Mouse (Mus musculus): ENCODE measurements around the gene Tmem43. TPM values are rescaled to one million over a fixed set of nuclear protein-coding genes. Genes with fewer than 3 reads are reported as not detected.
"Not testable (repeated sequence)": the region's sequence is repeated elsewhere in the genome, so short reads cannot be mapped to it uniquely, and the experiment has no call there.

Tmem43 gene
- 10 to 100 TPM; 38.5 to 46.8 TPM for total RNA-seq (2021)

- DNase-seq, result peak; percentile 99
- intact Hi-C loops (cut with DNase I), result no loop called here
These were observed at the start of gene Tmem43, which contains the start of gene Chchd4 for GRCm38 (mm10) chr6:91472868-91473804. Gene Tmem43, plus strand, starts transcription at chr6:91473703. Gene Chchd4, minus strand, starts transcription at chr6:91473546.

GRCm38 (mm10) chr6:91424151-91424550, 49.4 kb upstream of the Tmem43 start:
- intact Hi-C loops (cut with DNase I), result no loop called here
- DNase-seq, result no peak

GRCm38 (mm10) chr6:91440474-91441144, 32.9 kb upstream of the Tmem43 start:
- peak; percentile 96 for DNase-seq
- intact Hi-C loops (cut with DNase I), result no loop called here

DNA sequence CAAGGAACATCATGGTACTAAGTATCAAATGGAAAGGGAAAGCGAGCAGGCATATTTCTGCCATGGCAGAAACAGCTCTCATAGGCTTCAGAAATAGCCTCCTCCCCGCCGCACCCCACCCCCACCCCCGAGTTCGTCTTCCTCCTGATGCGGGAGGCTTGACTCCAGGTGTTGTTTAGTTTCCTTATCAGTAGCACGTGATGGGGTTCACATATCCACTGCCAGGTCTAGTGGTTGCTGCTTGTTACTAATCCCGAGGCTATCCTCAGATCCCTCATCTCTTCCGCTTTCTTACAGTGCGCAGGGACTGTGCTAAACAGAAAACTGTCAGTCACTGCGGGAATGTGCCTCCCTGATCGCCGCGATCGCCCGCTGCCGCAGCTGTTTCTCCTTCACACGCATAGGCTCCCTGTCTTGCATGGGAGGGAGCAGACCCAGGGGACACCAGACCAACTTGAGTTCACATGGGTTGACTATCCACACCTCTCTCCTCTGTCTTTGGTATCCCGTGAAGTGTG, 32.3 kb upstream of the Tmem43 start:
- no peak for DNase-seq
- intact Hi-C loops (cut with DNase I), result no loop called here

- intact Hi-C loops (cut with DNase I), result no loop called here
- DNase-seq, result no peak
These were observed 28.2 kb upstream of the Tmem43 start for GRCm38 (mm10) chr6:91445316-91445715.

GRCm38 (mm10) chr6:91449472-91450225, 23.9 kb upstream of the Tmem43 start:
- no peak for DNase-seq
- intact Hi-C loops (cut with DNase I), result no loop called here

GRCm38 (mm10) chr6:91452056-91452455, 21.4 kb upstream of the Tmem43 start:
- DNase-seq, result no peak
- intact Hi-C loops (cut with DNase I), result no loop called here

- DNase-seq, result no peak
- intact Hi-C loops (cut with DNase I), result no loop called here
These were observed 19.0 kb upstream of the Tmem43 start for GRCm38 (mm10) chr6:91454546-91454945.

DNA sequence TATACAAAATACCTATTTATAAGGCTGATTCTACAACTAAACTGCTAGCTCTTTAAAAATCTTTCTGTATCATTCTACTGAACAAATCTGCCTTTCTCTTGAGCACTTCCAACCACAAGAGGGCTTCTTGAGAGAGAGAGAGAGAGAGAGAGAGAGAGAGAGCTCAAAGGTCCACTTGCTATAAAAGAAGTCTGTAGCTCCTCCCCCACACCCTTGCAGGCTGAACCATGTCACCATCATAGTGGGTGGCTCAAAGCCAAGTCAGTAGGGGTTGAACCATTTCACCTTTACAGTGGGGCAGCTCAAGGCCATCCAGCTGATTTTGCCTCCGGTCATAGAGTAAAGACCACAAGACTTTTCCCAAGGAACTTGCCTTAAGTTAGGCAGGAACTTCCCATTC, 14.0 kb upstream of the Tmem43 start:
- intact Hi-C loops (cut with DNase I), result no loop called here
- DNase-seq, result no peak

DNA sequence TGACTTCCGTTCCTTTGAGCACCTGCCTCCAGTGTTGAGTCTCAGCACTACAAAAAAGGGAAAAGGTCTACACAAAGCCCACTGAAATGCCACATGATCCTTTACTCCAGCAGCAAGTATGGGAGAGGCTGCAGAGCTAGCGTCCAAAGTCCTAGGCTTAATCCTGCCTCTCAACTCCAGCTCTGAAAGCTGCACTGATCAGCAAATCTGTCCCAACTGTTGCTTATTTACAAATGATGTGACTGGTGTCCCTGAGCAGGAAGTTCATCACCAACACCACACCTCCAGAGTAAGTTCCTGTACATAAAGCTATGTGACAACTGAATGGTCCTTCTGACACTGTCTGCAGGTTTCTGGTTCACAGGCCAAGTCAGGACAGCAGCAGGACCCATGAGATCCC, 7.7 kb upstream of the Tmem43 start:
- intact Hi-C loops (cut with DNase I), result no loop called here
- no peak for DNase-seq

DNA sequence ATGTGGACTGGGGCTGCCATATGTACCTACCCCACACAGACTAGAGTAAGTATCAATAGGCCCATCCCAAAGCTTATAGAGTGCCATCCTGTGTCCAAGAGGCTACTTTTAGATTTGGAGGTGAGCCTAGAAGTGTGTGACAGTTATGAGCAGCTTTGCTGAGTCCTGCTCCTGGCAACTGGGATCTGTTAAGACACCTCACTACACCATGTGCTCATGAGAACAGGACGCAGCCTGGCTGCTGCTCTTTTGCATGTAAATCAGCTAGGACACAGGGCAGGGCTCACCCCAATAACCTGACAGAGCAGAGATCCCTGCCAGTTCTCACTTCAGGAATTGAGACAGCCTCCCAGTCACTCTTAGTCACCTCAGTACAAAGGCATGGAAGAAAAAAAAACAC, 6.4 kb upstream of the Tmem43 start:
- DNase-seq, result no peak
- intact Hi-C loops (cut with DNase I), result no loop called here

GRCm38 (mm10) chr6:91470712-91471111, 2.8 kb upstream of the Tmem43 start:
- intact Hi-C loops (cut with DNase I), result no loop called here
- DNase-seq, result no peak

GRCm38 (mm10) chr6:91471427-91471826, 2.1 kb upstream of the Tmem43 start:
- intact Hi-C loops (cut with DNase I), result not testable (repeated sequence)

DNA sequence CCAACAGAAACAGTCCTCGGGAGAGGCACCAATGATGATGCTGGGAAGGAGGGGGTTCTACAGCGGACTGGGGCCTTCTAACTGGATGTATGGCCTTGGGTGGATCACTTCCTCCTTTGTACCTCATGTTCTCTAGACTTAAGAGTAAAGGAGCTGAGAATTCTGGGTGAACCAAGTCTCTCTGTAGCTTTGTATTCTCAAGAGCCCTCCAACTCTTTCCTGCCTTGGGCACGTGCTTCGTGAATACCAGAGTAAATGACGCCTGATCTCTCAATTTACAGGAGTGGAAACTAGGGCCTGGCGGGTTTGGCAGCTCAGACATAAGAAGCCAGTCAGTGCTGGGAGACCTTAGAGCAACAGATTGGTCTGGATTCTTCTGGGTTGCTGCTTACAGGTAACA, 1.2 kb upstream of the Tmem43 start:
- no peak for DNase-seq
- intact Hi-C loops (cut with DNase I), result no loop called here

More at GRCm38 (mm10) chr6:91471427-91471826, 2.1 kb upstream of the Tmem43 start:
- not testable (repeated sequence) for DNase-seq

DNA sequence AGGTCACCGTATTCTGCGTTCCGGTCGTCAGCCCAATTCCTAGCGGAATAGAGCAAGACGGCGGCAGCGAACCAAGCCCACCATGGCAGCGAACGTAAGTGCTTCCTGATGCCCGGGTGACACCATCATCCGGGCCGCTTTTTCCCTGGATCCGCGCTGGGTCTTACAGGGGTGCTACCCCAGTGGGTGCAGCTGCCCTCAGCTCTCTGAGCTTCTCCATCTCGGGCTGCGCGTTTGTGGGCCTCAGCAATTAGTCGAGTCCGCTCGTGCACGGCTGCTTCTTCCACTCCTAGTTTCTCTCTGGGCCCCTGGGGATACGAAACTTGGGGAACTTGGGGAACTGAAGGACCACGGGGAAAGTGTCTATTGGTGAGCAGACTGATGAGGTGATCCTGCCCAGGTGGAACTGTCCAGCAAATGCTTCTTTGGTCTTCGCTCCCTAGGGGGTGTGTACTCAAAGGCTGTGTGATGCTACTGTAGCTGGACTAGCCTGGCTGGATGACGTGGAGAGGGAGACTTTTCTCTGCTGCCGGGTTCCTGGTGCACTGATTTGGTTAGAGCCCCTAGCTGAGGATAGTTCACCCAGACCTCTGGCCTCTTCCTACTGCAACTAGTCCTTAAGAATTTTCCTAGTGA, 420 bp downstream of the Tmem43 start:
- intact Hi-C loops (cut with DNase I), result no loop called here

DNA sequence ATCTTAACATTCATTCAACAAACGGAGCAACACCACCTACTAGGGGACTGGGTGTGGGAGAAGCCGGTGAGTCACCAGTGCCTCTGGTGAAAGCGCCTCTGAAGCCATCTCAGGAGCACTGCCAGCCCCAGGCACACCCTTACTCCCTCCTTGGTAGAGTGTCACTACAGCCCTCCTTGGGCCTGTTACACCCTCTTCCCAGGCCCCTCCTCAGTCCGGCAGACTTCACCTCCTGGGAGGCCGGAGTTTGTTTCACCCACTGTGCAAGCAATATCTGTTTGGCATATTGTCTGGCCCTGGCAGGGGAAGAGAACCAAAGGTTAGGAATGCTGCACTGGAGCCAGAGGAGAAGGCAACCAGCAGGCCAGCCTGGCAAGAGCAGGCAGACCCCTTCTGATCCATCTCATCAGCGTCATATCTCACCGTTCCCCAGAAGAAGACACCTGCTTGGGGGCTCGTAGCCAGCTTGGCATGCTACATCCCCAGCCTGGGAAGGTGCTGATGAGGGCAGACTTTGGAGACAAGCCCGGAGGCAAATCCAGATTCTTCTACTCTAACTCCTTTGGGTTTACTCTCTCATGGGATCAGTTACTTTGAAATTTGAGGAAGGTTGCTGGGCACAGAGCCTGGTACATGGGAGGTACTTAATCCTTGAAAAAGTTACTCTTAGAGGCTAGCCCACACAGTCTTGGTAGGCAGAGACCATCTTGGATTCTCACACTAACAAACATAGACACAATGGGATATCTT, 1.1 kb downstream of the Tmem43 start:
- DNase-seq, result no peak
- intact Hi-C loops (cut with DNase I), result no loop called here

More for the DNA sequence above, 420 bp downstream of the Tmem43 start:
- no peak for DNase-seq

DNA sequence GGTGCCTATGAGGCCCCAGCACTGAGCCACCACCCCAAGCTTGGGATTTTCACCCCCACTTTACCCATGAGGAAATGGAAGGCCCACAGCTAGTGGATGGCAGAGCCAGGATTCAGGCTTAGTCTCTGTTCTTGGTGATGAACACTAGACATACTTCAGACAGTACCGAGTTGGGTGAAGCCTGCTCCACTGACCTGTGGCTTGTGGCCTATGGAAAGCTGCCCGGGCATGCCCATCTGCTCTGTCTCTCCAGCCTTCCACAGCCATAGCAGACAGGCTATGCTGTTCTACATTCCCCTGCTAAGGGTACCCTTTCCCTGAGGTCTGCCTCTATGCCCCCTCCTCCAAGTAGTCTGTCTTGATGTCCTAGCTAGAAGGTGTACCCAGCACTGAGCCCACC, 3.0 kb downstream of the Tmem43 start:
- intact Hi-C loops (cut with DNase I), result no loop called here
- DNase-seq, result no peak

- no peak for DNase-seq
- intact Hi-C loops (cut with DNase I), result no loop called here
These were observed 9.9 kb downstream of the Tmem43 start for GRCm38 (mm10) chr6:91483371-91483770.

- DNase-seq, result no peak
- intact Hi-C loops (cut with DNase I), result no loop called here
These were observed 13.4 kb downstream of the Tmem43 start for GRCm38 (mm10) chr6:91486736-91487453.

All from left cerebral cortex, postnatal 4 days (tissue).